Mouse (Mus musculus): Measurements from ENCODE around the gene Snx29. TPM values are rescaled to one million over a fixed set of nuclear protein-coding genes. Genes with fewer than 3 reads are reported as not detected.
"Not testable (repeated sequence)": the region's sequence is repeated elsewhere in the genome, so short reads cannot be mapped to it uniquely, and the experiment has no call there.

The Snx29 gene
- 20.4 and 22.7 TPM in 2 replicates for polyA plus RNA-seq (2015; fragmentation: Nextera tagmentation; extraction: Ambion mirVana)

- H3K4me3 ChIP-seq = peak within 1 kb of the TSS; percentile 74
- H3K36me3 ChIP-seq (replicated peaks) = no peaks in the 10 kb centered on the region
- peak within 1 kb of the TSS; percentile 85 for H3K4me2 ChIP-seq
- no peaks in the 10 kb centered on the region for H3K9me3 ChIP-seq
- no peaks in the 10 kb centered on the region for H3K27me3 ChIP-seq (replicated peaks)
- H3K9ac ChIP-seq = peak within 1 kb of the TSS; percentile 76
- WGBS = 4% methylated on average over 61 of the region's 61 CpGs
- peak within 1 kb of the TSS; percentile 89 for H3K27ac ChIP-seq
- peaks cover 14% of the 10 kb centered on the region for H3K4me1 ChIP-seq
- peak; percentile 99 for ATAC-seq (replicated peaks)
Measured at GRCm38 (mm10) chr16:11322409-11323323, at the start of gene Snx29. Snx29 (plus strand) TSS chr16:11322908.

DNA sequence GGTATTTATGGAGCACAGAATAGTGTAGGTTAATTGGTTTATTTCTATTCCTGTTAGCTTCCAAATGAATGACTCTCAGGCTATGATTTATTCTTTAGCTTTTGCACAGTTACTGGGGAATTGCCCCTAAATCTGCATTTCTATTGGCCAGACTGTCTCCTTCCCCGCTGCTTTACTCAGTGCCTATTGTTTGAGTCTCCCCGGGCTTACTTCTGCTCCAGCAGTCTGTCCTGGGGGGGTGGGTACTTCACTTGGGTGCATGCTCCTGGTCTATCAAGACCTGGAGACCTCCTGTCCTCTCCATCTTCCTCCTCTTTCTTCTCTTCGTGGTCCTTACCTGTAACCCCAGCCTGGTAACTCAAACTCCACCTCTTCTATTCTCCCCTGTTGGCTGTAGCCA lies 45.8 kb upstream of the Snx29 start:
- 37% methylated on average over 3 of the region's 3 CpGs for WGBS
- Histone ChIP-seq H3K36me3 (replicated peaks) (no peaks in the 10 kb centered on the region), H3K27me3 (replicated peaks) (no peaks in the 10 kb centered on the region), H3K4me1 (no peaks in the 10 kb centered on the region), H3K9me3 (no peaks in the 10 kb centered on the region), H3K9ac (no peak overlapping the region), H3K4me3 (no peak overlapping the region), H3K4me2 (no peak overlapping the region), H3K27ac (no peak overlapping the region)
- ATAC-seq (replicated peaks) = no peak

- Histone ChIP-seq H3K27ac (no peak overlapping the region), H3K9me3 (no peaks in the 10 kb centered on the region), H3K36me3 (replicated peaks) (no peaks in the 10 kb centered on the region), H3K4me1 (no peaks in the 10 kb centered on the region), H3K4me2 (no peak overlapping the region), H3K9ac (no peak overlapping the region), H3K27me3 (replicated peaks) (no peaks in the 10 kb centered on the region), H3K4me3 (no peak overlapping the region)
- ATAC-seq (replicated peaks) = no peak
- WGBS = 53% methylated on average over 6 of the region's 6 CpGs
Measured at GRCm38 (mm10) chr16:11278778-11279177, 43.9 kb upstream of the Snx29 start.

DNA sequence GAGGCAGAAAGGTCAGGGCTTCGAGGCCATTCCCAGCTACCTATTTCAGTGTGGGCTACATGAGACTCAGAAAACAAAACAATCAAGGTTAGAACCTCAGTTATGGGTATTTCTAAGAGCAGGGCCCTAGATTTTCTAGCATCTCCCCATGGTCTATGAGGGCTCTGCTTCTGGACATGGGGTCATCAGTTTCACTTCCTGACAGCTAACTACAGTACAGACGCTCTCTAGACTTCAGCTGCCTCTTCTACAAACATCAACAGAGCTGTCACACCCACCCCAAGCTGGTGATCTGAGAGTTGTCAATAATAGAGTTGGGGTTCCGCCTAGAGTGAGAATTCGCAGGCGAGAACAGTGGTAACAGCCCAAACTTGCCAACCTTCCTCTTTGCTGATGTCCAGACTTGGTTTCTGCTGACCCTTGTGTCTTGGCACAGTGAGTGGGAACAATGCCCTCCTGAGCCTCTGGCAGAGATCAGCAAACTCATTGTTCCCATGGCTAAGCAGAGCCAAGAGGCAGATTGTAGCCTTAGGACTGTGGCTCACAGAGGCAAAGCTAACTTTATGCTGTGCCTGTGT lies 40.0 kb upstream of the Snx29 start:
- Histone ChIP-seq H3K9me3 (no peaks in the 10 kb centered on the region), H3K4me2 (no peak overlapping the region), H3K27ac (no peak overlapping the region), H3K36me3 (replicated peaks) (no peaks in the 10 kb centered on the region), H3K4me1 (no peaks in the 10 kb centered on the region), H3K27me3 (replicated peaks) (no peaks in the 10 kb centered on the region), H3K4me3 (no peak overlapping the region), H3K9ac (no peak overlapping the region)
- WGBS = 88% methylated on average over 5 of the region's 5 CpGs
- no peak for ATAC-seq (replicated peaks)

GRCm38 (mm10) chr16:11284881-11285280 lies 37.8 kb upstream of the Snx29 start:
- Histone ChIP-seq H3K27ac (no peak overlapping the region), H3K4me2 (no peak overlapping the region), H3K27me3 (replicated peaks) (no peaks in the 10 kb centered on the region), H3K4me1 (no peaks in the 10 kb centered on the region), H3K9ac (no peak overlapping the region), H3K9me3 (no peaks in the 10 kb centered on the region), H3K36me3 (replicated peaks) (no peaks in the 10 kb centered on the region), H3K4me3 (no peak overlapping the region)
- ATAC-seq (replicated peaks) = no peak
- 93% methylated on average over 2 of the region's 2 CpGs for WGBS

- H3K9me3 ChIP-seq = no peaks in the 10 kb centered on the region
- no peak overlapping the region for H3K4me2 ChIP-seq
- H3K9ac ChIP-seq = no peak overlapping the region
- no peaks in the 10 kb centered on the region for H3K27me3 ChIP-seq (replicated peaks)
- H3K27ac ChIP-seq = no peak overlapping the region
- no peaks in the 10 kb centered on the region for H3K4me1 ChIP-seq
- no peak overlapping the region for H3K4me3 ChIP-seq
- ATAC-seq (replicated peaks) = no peak
- H3K36me3 ChIP-seq (replicated peaks) = no peaks in the 10 kb centered on the region
- 88% methylated on average over 2 of the region's 2 CpGs for WGBS
Measured at GRCm38 (mm10) chr16:11285949-11286348, 36.8 kb upstream of the Snx29 start.

DNA sequence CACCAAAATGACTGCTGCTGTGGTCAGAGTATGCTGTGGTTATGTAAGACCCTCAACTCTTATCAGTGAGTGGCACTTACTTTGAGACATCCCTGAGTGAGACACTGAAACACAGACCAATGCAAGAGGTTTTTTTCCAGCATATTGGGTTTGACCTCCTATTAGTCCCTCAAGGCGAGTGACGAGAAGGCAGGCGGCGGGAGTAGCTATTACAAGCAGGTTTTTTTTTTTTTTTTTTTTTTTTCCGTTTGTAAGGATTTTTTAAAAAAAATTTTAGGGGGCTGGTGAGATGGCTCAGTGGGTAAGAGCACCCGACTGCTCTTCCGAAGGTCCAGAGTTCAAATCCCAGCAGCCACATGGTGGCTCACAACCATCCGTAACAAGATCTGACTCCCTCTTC lies 33.8 kb upstream of the Snx29 start:
- H3K9ac ChIP-seq; H3K9me3 ChIP-seq; H3K36me3 ChIP-seq (replicated peaks); H3K4me1 ChIP-seq; H3K4me3 ChIP-seq; H3K27ac ChIP-seq; ATAC-seq (replicated peaks); H3K4me2 ChIP-seq; H3K27me3 ChIP-seq (replicated peaks): not testable (repeated sequence)
- 91% methylated on average over 8 of the region's 8 CpGs for WGBS

DNA sequence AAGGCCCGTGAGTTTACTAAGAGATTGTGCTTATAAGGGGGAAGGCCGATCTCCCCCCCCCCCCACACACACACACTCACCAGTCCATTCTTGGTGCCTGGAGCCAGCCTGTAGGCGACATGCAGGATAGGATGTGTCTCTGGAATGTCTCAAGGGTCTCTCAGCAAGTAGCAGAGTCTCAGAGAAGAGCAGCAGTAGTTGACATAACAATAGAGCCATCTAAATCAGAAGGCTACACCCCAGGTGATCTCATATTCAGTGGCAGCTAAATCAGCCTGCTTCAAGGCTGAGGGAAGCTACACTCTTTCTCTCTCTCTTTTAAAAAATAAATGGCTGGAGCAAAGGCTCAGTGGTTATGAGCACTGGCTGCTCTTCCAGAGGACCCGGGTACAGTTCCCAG lies 27.1 kb upstream of the Snx29 start:
- H3K27ac ChIP-seq; H3K36me3 ChIP-seq (replicated peaks); H3K4me1 ChIP-seq; H3K27me3 ChIP-seq (replicated peaks); ATAC-seq (replicated peaks); H3K9ac ChIP-seq; H3K9me3 ChIP-seq; H3K4me3 ChIP-seq; H3K4me2 ChIP-seq: not testable (repeated sequence)
- 66% methylated on average over 4 of the region's 4 CpGs for WGBS

GRCm38 (mm10) chr16:11297700-11298099 lies 25.0 kb upstream of the Snx29 start:
- WGBS = 58% methylated on average over 1 of the region's 1 CpGs
- H3K4me3 ChIP-seq; H3K9me3 ChIP-seq; ATAC-seq (replicated peaks); H3K27ac ChIP-seq; H3K36me3 ChIP-seq (replicated peaks); H3K4me2 ChIP-seq; H3K27me3 ChIP-seq (replicated peaks); H3K9ac ChIP-seq; H3K4me1 ChIP-seq: not testable (repeated sequence)

GRCm38 (mm10) chr16:11303741-11304140 lies 19.0 kb upstream of the Snx29 start:
- H3K27me3 ChIP-seq (replicated peaks) = no peaks in the 10 kb centered on the region
- no peak for ATAC-seq (replicated peaks)
- no peak overlapping the region for H3K9ac ChIP-seq
- no peaks in the 10 kb centered on the region for H3K9me3 ChIP-seq
- no peak overlapping the region for H3K4me3 ChIP-seq
- H3K4me1 ChIP-seq = no peaks in the 10 kb centered on the region
- no peak overlapping the region for H3K27ac ChIP-seq
- no peak overlapping the region for H3K4me2 ChIP-seq
- no peaks in the 10 kb centered on the region for H3K36me3 ChIP-seq (replicated peaks)

- Histone ChIP-seq H3K4me3 (no peak overlapping the region), H3K27ac (no peak overlapping the region), H3K27me3 (replicated peaks) (no peaks in the 10 kb centered on the region), H3K9ac (no peak overlapping the region), H3K36me3 (replicated peaks) (no peaks in the 10 kb centered on the region), H3K4me1 (no peaks in the 10 kb centered on the region), H3K9me3 (no peaks in the 10 kb centered on the region), H3K4me2 (no peak overlapping the region)
- ATAC-seq (replicated peaks) = no peak
- WGBS = 79% methylated on average over 2 of the region's 2 CpGs
Measured at GRCm38 (mm10) chr16:11305531-11305930, 17.2 kb upstream of the Snx29 start.

DNA sequence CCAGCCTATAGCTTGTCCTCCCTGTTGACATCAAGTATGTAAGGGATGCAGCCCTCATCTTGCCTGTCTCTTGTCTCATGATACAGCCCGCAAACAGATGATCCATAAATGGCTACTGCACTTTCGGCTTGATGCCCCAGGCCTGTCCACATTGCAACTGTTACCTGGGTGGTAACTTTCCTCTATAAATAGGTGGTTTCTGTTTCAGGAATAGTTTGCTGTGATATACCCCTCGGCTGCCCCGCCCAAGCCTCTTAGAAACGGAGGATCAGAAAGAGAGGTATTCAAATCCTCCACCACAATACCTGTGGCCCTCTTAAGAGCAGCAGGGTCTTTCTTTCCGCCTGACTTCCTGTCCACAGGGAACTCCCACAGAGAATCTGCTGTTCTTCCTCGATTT lies 9.2 kb upstream of the Snx29 start, which contains the start of gene Tnfrsf17:
TSS of gene Tnfrsf17 (plus strand) at position 301 of the 400 bp plus-strand sequence.
- Histone ChIP-seq H3K4me1 (no peaks in the 10 kb centered on the region), H3K27ac (no peak within 1 kb of the TSS), H3K36me3 (replicated peaks) (no peaks in the 10 kb centered on the region), H3K27me3 (replicated peaks) (no peaks in the 10 kb centered on the region), H3K4me2 (no peak within 1 kb of the TSS), H3K9ac (no peak within 1 kb of the TSS), H3K9me3 (no peaks in the 10 kb centered on the region), H3K4me3 (no peak within 1 kb of the TSS)
- ATAC-seq (replicated peaks) = no peak
- WGBS = 66% methylated on average over 7 of the region's 7 CpGs

Data from midbrain, embryonic 15.5 days (tissue).